ENCODE assay signal across 12 mouse cellular contexts in genomic region chr12:81028291-81028920, GRCm38 (mm10). TPM values are rescaled to one million over a fixed set of nuclear protein-coding genes. Genes with fewer than 3 reads are reported as not detected.
DNase-seq lines count a peak whose midpoint lies in the region; ATAC-seq and TF ChIP-seq lines count a peak whose summit lies in the region.
"Had no signal": no experiment of that assay in that cellular context is flagged by ENCODE, and none has a peak within 500 bp of the region (broad histone marks: within the 10 kb centered on the region; RNA-seq: fewer than 3 reads in every experiment).

No protein-coding gene starts in this region.

- H3K4me3 ChIP-seq in brown adipose tissue, adult 24 weeks (ENCODE audit: insufficient read depth, low read depth, low read length) = peak overlapping the region; percentile 56; the same call in 1 of the 2 replicates
- H3K4me3 ChIP-seq in embryonic facial prominence, embryonic 14.5 days (ENCODE audit: low read depth, low read length) = peak overlapping the region; percentile 63
- H3K4me3 ChIP-seq in intestine, embryonic 14.5 days (ENCODE audit: low read depth, low read length) = peak overlapping the region; percentile 50
- peak overlapping the region; percentile 71 for H3K4me3 ChIP-seq in midbrain, embryonic 12.5 days
- H3K4me3 ChIP-seq in lung, adult 2 months (replicated peaks; ENCODE audit: extremely low read depth, low read depth, low read length) = no peak overlapping the region

- H3K4me2 ChIP-seq in embryonic facial prominence, embryonic 14.5 days (ENCODE audit: low read depth, low read length) = peak overlapping the region; percentile 93
- peak overlapping the region; percentile 88 for H3K4me2 ChIP-seq in intestine, embryonic 14.5 days (ENCODE audit: low read length)
- H3K4me2 ChIP-seq in midbrain, embryonic 12.5 days (replicated peaks) = peak overlapping the region; percentile 70

- H3K9ac ChIP-seq in embryonic facial prominence, embryonic 14.5 days (ENCODE audit: low read depth, low read length) = no peak overlapping the region
- H3K9ac ChIP-seq in intestine, embryonic 14.5 days (ENCODE audit: low read length) = peak overlapping the region; percentile 2; the same call in 1 of the 2 replicates
- H3K9ac ChIP-seq in midbrain, embryonic 12.5 days (replicated peaks) = peak overlapping the region; percentile 20; the same call in 1 of the 2 replicates

- H3K36me3 ChIP-seq in embryonic facial prominence, embryonic 14.5 days (ENCODE audit: control insufficient read depth, insufficient read depth, low read length) = no peaks in the 10 kb centered on the region
- H3K36me3 ChIP-seq in intestine, embryonic 14.5 days (ENCODE audit: control insufficient read depth, insufficient read depth, low read length) = no peaks in the 10 kb centered on the region
- no peaks in the 10 kb centered on the region for H3K36me3 ChIP-seq in midbrain, embryonic 12.5 days

- peaks cover 3% of the 10 kb centered on the region; the same call in 1 of the 2 replicates for H3K4me1 ChIP-seq in brown adipose tissue, adult 24 weeks (ENCODE audit: control insufficient read depth, insufficient read depth, insufficient read length, low read length)
- peaks cover 6% of the 10 kb centered on the region; the same call in 1 of the 2 replicates for H3K4me1 ChIP-seq in embryonic facial prominence, embryonic 14.5 days (ENCODE audit: control insufficient read depth, insufficient read depth, low read length)
- H3K4me1 ChIP-seq in intestine, embryonic 14.5 days (replicated peaks; ENCODE audit: control insufficient read depth, insufficient read depth, low read length) = no peaks in the 10 kb centered on the region; the same call in 1 of the 2 replicates
- H3K4me1 ChIP-seq in midbrain, embryonic 12.5 days = peaks cover 27% of the 10 kb centered on the region
- 0 out of 2 replicates have a peak, but pooled peaks cover 2% of the 10 kb centered on the region for H3K4me1 ChIP-seq in lung, adult 2 months (ENCODE audit: control insufficient read depth, insufficient read depth, low read length)

- TF ChIP-seq CTCF in lung, adult 2 months (IDR thresholded peaks at IDR 0.05; ENCODE audit: insufficient read depth, low read length) = no peak

- H3K27me3 ChIP-seq in embryonic facial prominence, embryonic 14.5 days (replicated peaks; ENCODE audit: control insufficient read depth, insufficient read depth, low read length) = peaks cover 16% of the 10 kb centered on the region
- peaks cover 11% of the 10 kb centered on the region; the same call in 1 of the 2 replicates for H3K27me3 ChIP-seq in intestine, embryonic 14.5 days (replicated peaks; ENCODE audit: control insufficient read depth, insufficient read depth, low read length)
- peaks cover 24% of the 10 kb centered on the region for H3K27me3 ChIP-seq in midbrain, embryonic 12.5 days

- H3K27ac ChIP-seq in brown adipose tissue, adult 24 weeks (replicated peaks; ENCODE audit: low read depth, low read length) = no peak overlapping the region
- H3K27ac ChIP-seq in embryonic facial prominence, embryonic 14.5 days (replicated peaks; ENCODE audit: low read depth, low read length) = no peak overlapping the region
- no peak overlapping the region; the same call in 1 of the 2 replicates for H3K27ac ChIP-seq in intestine, embryonic 14.5 days (ENCODE audit: low read depth)
- H3K27ac ChIP-seq in midbrain, embryonic 12.5 days (replicated peaks) = no peak overlapping the region

- no peak for DNase-seq in embryonic facial prominence, embryonic 14.5 days (ENCODE audit: low spot score)
- DNase-seq in intestine, embryonic 14.5 days (ENCODE audit: low spot score) = no peak
- DNase-seq in adrenal gland, adult (ENCODE audit: inconsistent age in 2 of 2, low spot score in 1 of 2) = no peak
- no peak for DNase-seq in cerebellum, adult 11-12 months
- DNase-seq in lung, adult 2 months = no peak
- DNase-seq: gastrocnemius, postnatal 10 days had no signal

- ATAC-seq in embryonic facial prominence, embryonic 14.5 days (ENCODE audit: low read depth) = no peak
- no peak for ATAC-seq in intestine, embryonic 14.5 days (replicated peaks; ENCODE audit: low FRiP score, low TSS enrichment, low read depth)
- ATAC-seq in midbrain, embryonic 12.5 days (ENCODE audit: low FRiP score, low read depth) = no peak
- ATAC-seq in megakaryocyte progenitor cell, adult 5-6 weeks (replicated peaks; ENCODE audit: poor library complexity) = no peak

- 23% methylated on average over 16 of the region's 16 CpGs for WGBS in embryonic facial prominence, embryonic 14.5 days
- 10% methylated on average over 16 of the region's 16 CpGs for WGBS in intestine, embryonic 14.5 days
- 53% methylated on average over 16 of the region's 16 CpGs for WGBS in midbrain, embryonic 12.5 days
- WGBS in lung, adult 2 months = 36% methylated on average over 16 of the region's 16 CpGs

- H3K9me3 ChIP-seq in embryonic facial prominence, embryonic 14.5 days (ENCODE audit: control insufficient read depth, low read length) = no peaks in the 10 kb centered on the region
- no peaks in the 10 kb centered on the region for H3K9me3 ChIP-seq in intestine, embryonic 14.5 days (ENCODE audit: control insufficient read depth, low read length)
- no peaks in the 10 kb centered on the region for H3K9me3 ChIP-seq in midbrain, embryonic 12.5 days
- H3K9me3 ChIP-seq: G1E had no signal

- no peak for TF ChIP-seq POLR2A in lung, adult 2 months (IDR thresholded peaks at IDR 0.05; ENCODE audit: borderline replicate concordance, extremely low read depth, low read depth, low read length)

RNA-seq across cellular contexts. Expression of gene Smoc1, which starts 1.8 kb away (rescaled TPM):
- polyA plus RNA-seq in brown adipose tissue, adult 24 weeks (2012; ENCODE audit: insufficient read depth, insufficient read length, missing spikeins) = 34.0 and 35.6 TPM in 2 replicates
- polyA plus RNA-seq in embryonic facial prominence, embryonic 14.5 days (2014; fragmentation: Nextera tagmentation; extraction: Ambion mirVana) = 10.7 and 11.5 TPM in 2 replicates
- polyA plus RNA-seq in intestine, embryonic 14.5 days (2014; fragmentation: Nextera tagmentation; extraction: Ambion mirVana) = 8.8 and 10.9 TPM in 2 replicates
- polyA plus RNA-seq in midbrain, embryonic 12.5 days (2016; fragmentation: Nextera tagmentation; extraction: Ambion mirVana) = 21.4 and 32.0 TPM in 2 replicates
- 0.54 and 0.83 TPM in 2 replicates for total RNA-seq in megakaryocyte progenitor cell, adult 5-6 weeks (2015)
- 1.6 and 1.7 TPM in 2 replicates for total RNA-seq in megakaryocyte progenitor cell, adult 5-6 weeks (2017)
- polyA plus RNA-seq in lung, adult 2 months (2012; rRNA removed) = 5.0 TPM in 2 replicates

RNA-seq across cellular contexts. Expression of gene Slc10a1, which starts 59.9 kb away (rescaled TPM):
- 0.63 TPM in 1 of 2 replicates, not detected in the other for polyA plus RNA-seq in brown adipose tissue, adult 24 weeks (2012; ENCODE audit: insufficient read depth, insufficient read length, missing spikeins)
- polyA plus RNA-seq in embryonic facial prominence, embryonic 14.5 days (2014; fragmentation: Nextera tagmentation; extraction: Ambion mirVana) = 0.45 and 0.47 TPM in 2 replicates
- 0.50 and 0.74 TPM in 2 replicates for polyA plus RNA-seq in intestine, embryonic 14.5 days (2014; fragmentation: Nextera tagmentation; extraction: Ambion mirVana)
- 0.55 and 0.83 TPM in 2 replicates for polyA plus RNA-seq in midbrain, embryonic 12.5 days (2016; fragmentation: Nextera tagmentation; extraction: Ambion mirVana)
- not detected in 2 replicates for total RNA-seq in megakaryocyte progenitor cell, adult 5-6 weeks (2015)
- total RNA-seq in megakaryocyte progenitor cell, adult 5-6 weeks (2017) = not detected in 2 replicates
- polyA plus RNA-seq in lung, adult 2 months (2012; rRNA removed) = 0.11 and 0.50 TPM in 2 replicates
- total RNA-seq: layer of hippocampus, adult 18-20 months had no signal
- polyA plus RNA-seq: G1E; small intestine, adult 2 months had no signal
